Mouse (Mus musculus) heart, postnatal 4 days (tissue): ENCODE measurements at regions not wholly inside any gene's neighbourhood (a gene's known extent, or its start where the extent isn't known, plus 50 kb on each side); places are given as distances from the start of the nearest gene placed in this dataset.

Source experiments
- DNase-seq: peaks from one replicate; pipeline ENCODE4 v3.0.0; 2021

GRCm38 (mm10) chr2:55817273-55817672 is 381.5 kb downstream of the Kcnj3 start:
- no peak for DNase-seq

GRCm38 (mm10) chr2:55818220-55818619 is 382.4 kb downstream of the Kcnj3 start:
- peak; percentile 31 for DNase-seq

- DNase-seq: no peak
Measured at GRCm38 (mm10) chr2:55822726-55823125, 387.0 kb downstream of the Kcnj3 start.

GRCm38 (mm10) chr2:55841521-55841920 is 405.8 kb downstream of the Kcnj3 start:
- peak; percentile 48 for DNase-seq

GRCm38 (mm10) chr2:55846832-55847382 is 411.1 kb downstream of the Kcnj3 start:
- DNase-seq: no peak

- no peak for DNase-seq
Measured at GRCm38 (mm10) chr2:55862479-55862878, 426.7 kb downstream of the Kcnj3 start.

- DNase-seq: no peak
Measured at GRCm38 (mm10) chr2:55889976-55890375, 454.2 kb downstream of the Kcnj3 start.

- no peak for DNase-seq
Measured at GRCm38 (mm10) chr2:55892821-55893535, 457.2 kb downstream of the Kcnj3 start.

GRCm38 (mm10) chr2:55920294-55920693 is 484.5 kb downstream of the Kcnj3 start:
- DNase-seq: no peak
